Mouse (Mus musculus): ENCODE results near the gene Nfic.

Gene Nfic

GRCm38 (mm10) chr10:81387716-81388115, 67.7 kb downstream of the Nfic start:
- DNase-seq (ENCODE audit: low read depth, low spot score): no peak

- DNase-seq (ENCODE audit: low read depth, low spot score): no peak
These were observed 69.7 kb downstream of the Nfic start for GRCm38 (mm10) chr10:81385603-81386306.

- no peak for DNase-seq (ENCODE audit: low read depth, low spot score)
These were observed 70.8 kb downstream of the Nfic start for GRCm38 (mm10) chr10:81384605-81384982.

GRCm38 (mm10) chr10:81383802-81384604, 71.4 kb downstream of the Nfic start, which contains the start of the genes Dohh and Gm48551:
Gene Dohh, plus strand, starts transcription at chr10:81384428.
Gene Gm48551, plus strand, starts transcription at chr10:81384466.
- peak; percentile 99 for DNase-seq (ENCODE audit: low read depth, low spot score)

GRCm38 (mm10) chr10:81382039-81382438, 73.4 kb downstream of the Nfic start:
- peak; percentile 80 for DNase-seq (ENCODE audit: low read depth, low spot score)

- no peak for DNase-seq (ENCODE audit: low read depth, low spot score)
These were observed 75.5 kb downstream of the Nfic start for GRCm38 (mm10) chr10:81379809-81380378.

GRCm38 (mm10) chr10:81379183-81379553, 76.3 kb downstream of the Nfic start:
- DNase-seq (ENCODE audit: low read depth, low spot score): no peak

- peak; percentile 100 for DNase-seq (ENCODE audit: low read depth, low spot score)
These were observed 76.8 kb downstream of the Nfic start for GRCm38 (mm10) chr10:81378553-81379182.

- DNase-seq (ENCODE audit: low read depth, low spot score): no peak
These were observed 77.5 kb downstream of the Nfic start, which contains the start of gene Fzr1 for GRCm38 (mm10) chr10:81377793-81378552. Gene Fzr1, minus strand, starts transcription at chr10:81378516.

- peak; percentile 28 for DNase-seq (ENCODE audit: low read depth, low spot score)
These were observed 78.1 kb downstream of the Nfic start for GRCm38 (mm10) chr10:81377362-81377664.

GRCm38 (mm10) chr10:81376561-81377361, 78.7 kb downstream of the Nfic start:
- peak; percentile 29 for DNase-seq (ENCODE audit: low read depth, low spot score)

- DNase-seq (ENCODE audit: low read depth, low spot score): no peak
These were observed 80.1 kb downstream of the Nfic start for GRCm38 (mm10) chr10:81375322-81375721.

GRCm38 (mm10) chr10:81367207-81367495, 88.3 kb downstream of the Nfic start:
- DNase-seq (ENCODE audit: low read depth, low spot score): no peak

GRCm38 (mm10) chr10:81366477-81367206, 88.8 kb downstream of the Nfic start:
- DNase-seq (ENCODE audit: low read depth, low spot score): no peak

- DNase-seq (ENCODE audit: low read depth, low spot score): no peak
These were observed 89.6 kb downstream of the Nfic start, which contains the start of gene 4930404N11Rik for GRCm38 (mm10) chr10:81365672-81366476. Gene 4930404N11Rik, minus strand, starts transcription at chr10:81365816.

GRCm38 (mm10) chr10:81365073-81365472, 90.4 kb downstream of the Nfic start:
- no peak for DNase-seq (ENCODE audit: low read depth, low spot score)

- DNase-seq (ENCODE audit: low read depth, low spot score): no peak
These were observed 90.8 kb downstream of the Nfic start for GRCm38 (mm10) chr10:81364666-81365065.

GRCm38 (mm10) chr10:81363436-81364346, 91.7 kb downstream of the Nfic start:
- DNase-seq (ENCODE audit: low read depth, low spot score): no peak
